Mouse (Mus musculus) embryonic facial prominence, embryonic 11.5 days (tissue): ENCODE results near the gene Il17re. TPM values are rescaled to one million over a fixed set of nuclear protein-coding genes. Genes with fewer than 3 reads are reported as not detected.

ENCODE experiments used
- ATAC-seq: fragments of 200-750 bp; cut with Nextera tagmentation; replicated peaks from 2 replicates; pipeline ENCODE4 v1.8.0; 2017; ENCODE audit warnings: low read depth; ENCODE audit not compliant: insufficient number of reproducible peaks, low FRiP score, low TSS enrichment
- DNase-seq: peaks from one replicate; pipeline ENCODE4 v3.0.0-alpha.2; 2015; ENCODE audit warnings: low spot score
- H3K27ac ChIP-seq: fragments of 300-500 bp; sonication (generic); replicated peaks from 2 replicates; pipeline ENCODE4 v1.5.1; 2014; ENCODE audit warnings: mild to moderate bottlenecking, low read depth, low read length, control low read depth
- H3K27me3 ChIP-seq: fragments of 300-500 bp; sonication (generic); 2 replicates; pipeline ENCODE4 v1.6.1; 2014; ENCODE audit warnings: mild to moderate bottlenecking, low read length, moderate library complexity, mixed read lengths; ENCODE audit not compliant: control insufficient read depth, insufficient read depth
- H3K36me3 ChIP-seq: fragments of 300-500 bp; sonication (generic); replicated peaks from 2 replicates; pipeline ENCODE4 v1.6.1; 2014; ENCODE audit warnings: low read depth, mild to moderate bottlenecking, low read length, moderate library complexity, mixed read lengths; ENCODE audit not compliant: control insufficient read depth, insufficient read depth
- H3K4me1 ChIP-seq: fragments of 300-500 bp; sonication (generic); 2 replicates; pipeline ENCODE4 v1.6.1; 2014; ENCODE audit warnings: low read length, mixed read lengths; ENCODE audit not compliant: control insufficient read depth, insufficient read depth
- H3K4me2 ChIP-seq: fragments of 300-500 bp; sonication (generic); 2 replicates; pipeline ENCODE4 v1.6.1; 2014; ENCODE audit warnings: low read depth, mild to moderate bottlenecking, control low read depth, low read length, moderate library complexity
- H3K4me3 ChIP-seq: fragments of 300-500 bp; sonication (generic); 2 replicates; pipeline ENCODE4 v1.5.1; 2014; ENCODE audit warnings: low read depth, low read length, control low read depth
- H3K9ac ChIP-seq: fragments of 300-500 bp; sonication (generic); replicated peaks from 2 replicates; pipeline ENCODE4 v1.6.1; 2014; ENCODE audit warnings: mild to moderate bottlenecking, control low read depth, low read length
- H3K9me3 ChIP-seq: fragments of 300-500 bp; sonication (generic); replicated peaks from 2 replicates; pipeline ENCODE4 v1.6.1; 2016; ENCODE audit warnings: mild to moderate bottlenecking, low read length, inconsistent platforms, mixed read lengths; ENCODE audit not compliant: control insufficient read depth
- WGBS: fragments of 180-500 bp; shearing (Covaris S2); extraction: QIAGEN DNeasy Blood & Tissue Kit; methylation state at CpG from one replicate; pipeline ENCODE4 v1.1.7; 2014; 5-methylcytosine and 5-hydroxymethylcytosine counted together
- microRNA-seq: library from miRNA; unstranded; fragments of <30 nt; microRNA quantifications from one replicate; pipeline ENCODE4, GENCODE M21; 2016; ENCODE audit warnings: borderline number of aligned reads
- polyA plus RNA-seq: library from polyadenylated mRNA; unstranded; fragments of >200 nt; fragmentation: Nextera tagmentation; extraction: Ambion mirVana; gene quantifications from 2 replicates; pipeline ENCODE4 v1.2.1, GENCODE M21; 2014

Il17re gene
- polyA plus RNA-seq, 1 experiment from 2014 or later = 1.2 TPM

GRCm38 (mm10) chr6:113508272-113508946 is 50.1 kb downstream of the Il17re start:
- no peak overlapping the region for H3K4me3 ChIP-seq
- no peaks in the 10 kb centered on the region for H3K27me3 ChIP-seq
- no peak overlapping the region for H3K27ac ChIP-seq
- H3K4me2 ChIP-seq = no peak overlapping the region
- H3K9me3 ChIP-seq = no peaks in the 10 kb centered on the region
- H3K9ac ChIP-seq = no peak overlapping the region; the same call in 1 of the 2 replicates
- DNase-seq = no peak
- 61% methylated on average over 7 of the region's 7 CpGs for whole genome bisulfite sequencing
- ATAC-seq = no peak; the same call in 1 of the 2 replicates
- H3K36me3 ChIP-seq = no peaks in the 10 kb centered on the region
- H3K4me1 ChIP-seq = no peaks in the 10 kb centered on the region

GRCm38 (mm10) chr6:113508947-113509280 is 50.6 kb downstream of the Il17re start:
- no peak for DNase-seq
- H3K36me3 ChIP-seq = no peaks in the 10 kb centered on the region; the same call in 1 of the 2 replicates
- H3K27ac ChIP-seq = no peak overlapping the region
- H3K4me1 ChIP-seq = no peaks in the 10 kb centered on the region
- H3K4me3 ChIP-seq = no peak overlapping the region
- no peak for ATAC-seq
- 47% methylated on average over 5 of the region's 5 CpGs for WGBS
- H3K9me3 ChIP-seq = no peaks in the 10 kb centered on the region
- H3K27me3 ChIP-seq = no peaks in the 10 kb centered on the region
- H3K9ac ChIP-seq = no peak overlapping the region
- H3K4me2 ChIP-seq = no peak overlapping the region

GRCm38 (mm10) chr6:113513944-113514343 is 55.7 kb downstream of the Il17re start:
- no peak for DNase-seq
- H3K36me3 ChIP-seq = peaks cover 16% of the 10 kb centered on the region
- H3K4me3 ChIP-seq = no peak overlapping the region
- no peak overlapping the region for H3K4me2 ChIP-seq
- no peak overlapping the region for H3K27ac ChIP-seq
- no peaks in the 10 kb centered on the region for H3K9me3 ChIP-seq
- no peak for ATAC-seq
- no peaks in the 10 kb centered on the region for H3K4me1 ChIP-seq
- WGBS = 91% methylated on average over 6 of the region's 6 CpGs
- H3K9ac ChIP-seq = no peak overlapping the region
- H3K27me3 ChIP-seq = no peaks in the 10 kb centered on the region

- WGBS = 93% methylated on average over 3 of the region's 3 CpGs
- ATAC-seq = no peak
- Histone ChIP-seq H3K27me3 (no peaks in the 10 kb centered on the region), H3K9ac (no peak overlapping the region), H3K4me1 (no peaks in the 10 kb centered on the region), H3K9me3 (no peaks in the 10 kb centered on the region), H3K27ac (no peak overlapping the region), H3K36me3 (peaks cover 21% of the 10 kb centered on the region), H3K4me2 (no peak overlapping the region), H3K4me3 (no peak overlapping the region)
- DNase-seq = no peak
Measured at GRCm38 (mm10) chr6:113514600-113514999, 56.3 kb downstream of the Il17re start.

- Histone ChIP-seq H3K36me3 (peaks cover 27% of the 10 kb centered on the region), H3K9ac (no peak overlapping the region), H3K27me3 (no peaks in the 10 kb centered on the region), H3K4me3 (no peak overlapping the region), H3K9me3 (no peaks in the 10 kb centered on the region), H3K4me2 (no peak overlapping the region), H3K27ac (no peak overlapping the region), H3K4me1 (no peaks in the 10 kb centered on the region)
- DNase-seq = no peak
- no peak for ATAC-seq
- WGBS = 93% methylated on average over 8 of the region's 8 CpGs
Measured at GRCm38 (mm10) chr6:113517434-113518080, 59.3 kb downstream of the Il17re start.

Small RNAs within 50 kb of the gene (microRNA-seq; reads per million reads assigned to microRNA genes)
- not detected for gene Gm24387

Other genes with a start within 250 kb of the Il17re start
- gene Mtmr14, start 220.6 kb upstream of the Il17re start, polyA plus RNA-seq = 42.5 and 44.8 TPM in 2 replicates
- 0.10 and 0.14 TPM in 2 replicates for gene Cpne9, start 176.2 kb upstream of the Il17re start, polyA plus RNA-seq
- gene Brpf1, start 151.3 kb upstream of the Il17re start, polyA plus RNA-seq = 17.6 and 21.3 TPM in 2 replicates
- 13.0 and 14.6 TPM in 2 replicates for gene Ogg1, start 131.5 kb upstream of the Il17re start, polyA plus RNA-seq
- gene Camk1, start 114.5 kb upstream of the Il17re start, polyA plus RNA-seq = 73.5 and 77.1 TPM in 2 replicates
- gene Tada3, start 80.6 kb upstream of the Il17re start, polyA plus RNA-seq = 44.3 and 51.0 TPM in 2 replicates
- gene Arpc4, start 80.4 kb upstream of the Il17re start, polyA plus RNA-seq = 201 and 203 TPM in 2 replicates
- 2.2 and 2.7 TPM in 2 replicates for gene Ttll3, start 69.2 kb upstream of the Il17re start, polyA plus RNA-seq
- gene Rpusd3, start 39.1 kb upstream of the Il17re start, polyA plus RNA-seq = 25.7 and 27.2 TPM in 2 replicates
- not detected in 2 replicates for gene Cidec, start 22.7 kb upstream of the Il17re start, polyA plus RNA-seq
- gene Jagn1, start 15.9 kb upstream of the Il17re start, polyA plus RNA-seq = 72.6 and 77.6 TPM in 2 replicates
- gene Il17rc, start 12.9 kb downstream of the Il17re start, polyA plus RNA-seq = 1.3 and 3.5 TPM in 2 replicates
- 13.1 and 16.2 TPM in 2 replicates for gene Creld1, start 24.8 kb downstream of the Il17re start, polyA plus RNA-seq
- 0.90 and 1.3 TPM in 2 replicates for gene Prrt3, start 43.4 kb downstream of the Il17re start, polyA plus RNA-seq
- gene Emc3, start 73.2 kb downstream of the Il17re start, polyA plus RNA-seq = 83.2 and 85.8 TPM in 2 replicates
- gene Fancd2, start 73.2 kb downstream of the Il17re start, polyA plus RNA-seq = 14.6 and 17.7 TPM in 2 replicates
- 0.20 TPM in 1 of 2 replicates, not detected in the other for gene Fancd2os, start 142.2 kb downstream of the Il17re start, polyA plus RNA-seq
- gene Brk1, start 146.3 kb downstream of the Il17re start, polyA plus RNA-seq = 232 and 233 TPM in 2 replicates
- gene Vhl, start 165.5 kb downstream of the Il17re start, polyA plus RNA-seq = 56.9 and 64.0 TPM in 2 replicates
- gene Irak2, start 180.0 kb downstream of the Il17re start, polyA plus RNA-seq = 2.2 and 4.0 TPM in 2 replicates
- gene Tatdn2, start 238.6 kb downstream of the Il17re start, polyA plus RNA-seq = 0.84 and 1.6 TPM in 2 replicates